Mouse (Mus musculus): Measurements from ENCODE around the gene Rhox13.

Rhox13 gene

GRCm38 (mm10) chrX:38120982-38121381 is at the start of gene Rhox13:
Rhox13 (plus strand) TSS chrX:38121219.
- no peak for DNase-seq

- peak; percentile 37 for DNase-seq
Measured at GRCm38 (mm10) chrX:38084226-38084625, 36.8 kb upstream of the Rhox13 start.

- DNase-seq, result no peak
Measured at GRCm38 (mm10) chrX:38085041-38085440, 36.0 kb upstream of the Rhox13 start, which contains the start of gene Rhox11. Rhox11 (minus strand) TSS chrX:38085141.

- no peak for DNase-seq
Measured at GRCm38 (mm10) chrX:38110807-38111206, 10.2 kb upstream of the Rhox13 start, which contains the start of gene Rhox12. Rhox12 (minus strand) TSS chrX:38110907.

- DNase-seq, result no peak
Measured at GRCm38 (mm10) chrX:38121478-38121877, 459 bp downstream of the Rhox13 start.

GRCm38 (mm10) chrX:38159097-38159496 is 38.1 kb downstream of the Rhox13 start:
- no peak for DNase-seq

GRCm38 (mm10) chrX:38165315-38165714 is 44.3 kb downstream of the Rhox13 start:
- no peak for DNase-seq

GRCm38 (mm10) chrX:38166064-38166463 is 45.0 kb downstream of the Rhox13 start:
- no peak for DNase-seq

GRCm38 (mm10) chrX:38166592-38166991 is 45.6 kb downstream of the Rhox13 start:
- DNase-seq, result no peak
